Mouse (Mus musculus) MEL (cell line): ENCODE measurements around the gene Exoc6b. TPM values are rescaled to one million over a fixed set of nuclear protein-coding genes. Genes with fewer than 3 reads are reported as not detected.

ENCODE experiments used
- DNase-seq: peaks from one replicate; pipeline ENCODE4 v3.0.0; 2011; ENCODE audit warnings: low read depth, low spot score
- H3K27ac ChIP-seq: 2 replicates; pipeline ENCODE4 v1.5.1; 2012; ENCODE audit warnings: low read depth, mild to moderate bottlenecking, control low read depth, low read length, moderate library complexity; ENCODE audit not compliant: control insufficient read depth
- H3K27me3 ChIP-seq, 2 experiments: fragments of 150-350 bp in 1 of 2; sonication (generic) in 1 of 2; 2 replicates each; pipeline ENCODE4 v1.6.1; 2012; ENCODE audit warnings: low read length in 2 of 2, mild to moderate bottlenecking in 2 of 2, improper control_type of control experiment in 1 of 2, moderate library complexity in 1 of 2; ENCODE audit not compliant: insufficient read depth in 2 of 2, control insufficient read depth in 1 of 2
- H3K36me3 ChIP-seq, 2 experiments: 2 replicates each; pipeline ENCODE4 v1.6.1; 2012 to 2014; ENCODE audit warnings: low read length in 2 of 2, improper control_type of control experiment in 1 of 2, inconsistent platforms in 1 of 2, mild to moderate bottlenecking in 1 of 2; ENCODE audit not compliant: insufficient read depth in 2 of 2, control insufficient read depth in 1 of 2
- H3K4me1 ChIP-seq, 2 experiments: fragments of 150-350 bp in 1 of 2; sonication (generic) in 1 of 2; 2 replicates each; pipeline ENCODE4 v1.6.1; 2012; ENCODE audit warnings: low read length in 2 of 2, improper control_type of control experiment in 1 of 2, mild to moderate bottlenecking in 1 of 2; ENCODE audit not compliant: insufficient read depth in 2 of 2, control insufficient read depth in 1 of 2
- H3K4me3 ChIP-seq, 2 experiments: fragments of 150-350 bp in 1 of 2; sonication (generic) in 1 of 2; 2 replicates each; pipeline ENCODE4 v1.5.1; 2012; ENCODE audit warnings: low read depth in 2 of 2, low read length in 2 of 2, mild to moderate bottlenecking in 2 of 2, moderate library complexity in 2 of 2, control low read depth in 1 of 2, improper control_type of control experiment in 1 of 2; ENCODE audit not compliant: control insufficient read depth in 1 of 2, insufficient read depth in 1 of 2
- H3K79me2 ChIP-seq: 2 replicates; pipeline ENCODE4 v1.6.1; 2012; ENCODE audit warnings: mild to moderate bottlenecking, low read length, moderate library complexity; ENCODE audit not compliant: control insufficient read depth, poor library complexity, insufficient read depth
- H3K9ac ChIP-seq: 2 replicates; pipeline ENCODE4 v1.6.1; 2012; ENCODE audit warnings: low read depth, mild to moderate bottlenecking, control low read depth, low read length, moderate library complexity; ENCODE audit not compliant: control insufficient read depth, poor library complexity, severe bottlenecking
- H3K9me3 ChIP-seq: fragments of 150-350 bp; sonication (generic); replicated peaks from 2 replicates; pipeline ENCODE4 v1.6.1; 2012; ENCODE audit warnings: mild to moderate bottlenecking, low read length, improper control_type of control experiment, moderate library complexity; ENCODE audit not compliant: insufficient read depth
- BHLHE40 ChIP-seq: IDR thresholded peaks from 2 replicates; pipeline ENCODE4 v1.6.1; 2012; ENCODE audit warnings: low read depth, mild to moderate bottlenecking, inconsistent platforms, low read length, improper control_type of control experiment, borderline replicate concordance
- CHD1 ChIP-seq: IDR thresholded peaks from 2 replicates; pipeline ENCODE4 v1.6.1; 2012; ENCODE audit warnings: low read depth, mild to moderate bottlenecking, inconsistent platforms, low read length, improper control_type of control experiment
- CHD2 ChIP-seq: IDR thresholded peaks from 2 replicates; pipeline ENCODE4 v1.6.1; 2011; ENCODE audit warnings: low read length, improper control_type of control experiment
- E2F4 ChIP-seq: IDR thresholded peaks from 2 replicates; pipeline ENCODE4 v1.6.1; 2011; ENCODE audit warnings: low read depth, low read length, improper control_type of control experiment, borderline replicate concordance
- ELF1 ChIP-seq: IDR thresholded peaks from 2 replicates; pipeline ENCODE4 v1.6.1; 2014; ENCODE audit warnings: low read depth, mild to moderate bottlenecking, inconsistent platforms, low read length, improper control_type of control experiment, moderate library complexity
- EP300 ChIP-seq, 2 experiments: IDR thresholded peaks; 2 replicates each; pipeline ENCODE4 v1.6.1; 2011; ENCODE audit warnings: improper control_type of control experiment in 2 of 2, low read length in 2 of 2, low read depth in 1 of 2, mild to moderate bottlenecking in 1 of 2
- ETS1 ChIP-seq: IDR thresholded peaks from 2 replicates; pipeline ENCODE4 v1.6.1; 2012; ENCODE audit warnings: low read depth, mild to moderate bottlenecking, inconsistent platforms, low read length, improper control_type of control experiment, moderate library complexity
- MAX ChIP-seq: IDR thresholded peaks from 2 replicates; pipeline ENCODE4 v1.6.1; 2011; ENCODE audit warnings: low read length, improper control_type of control experiment
- MXI1 ChIP-seq: IDR thresholded peaks from 2 replicates; pipeline ENCODE4 v1.6.1; 2011; ENCODE audit warnings: mild to moderate bottlenecking, low read depth, low read length, improper control_type of control experiment
- MYB ChIP-seq: IDR thresholded peaks from 2 replicates; pipeline ENCODE4 v1.6.1; 2011; ENCODE audit warnings: mild to moderate bottlenecking, low read depth, low read length, improper control_type of control experiment
- MYC ChIP-seq: IDR thresholded peaks from 2 replicates; pipeline ENCODE4 v1.6.1; 2011; ENCODE audit warnings: low read depth, mild to moderate bottlenecking, low read length, improper control_type of control experiment, moderate library complexity
- NRF1 ChIP-seq: IDR thresholded peaks from 2 replicates; pipeline ENCODE4 v1.6.1; 2014; ENCODE audit warnings: low read depth, mild to moderate bottlenecking, inconsistent platforms, low read length, improper control_type of control experiment, moderate library complexity; ENCODE audit not compliant: poor library complexity, insufficient read depth, severe bottlenecking
- POLR2A ChIP-seq, 2 experiments: IDR thresholded peaks; 2 replicates each; pipeline ENCODE4 v1.6.1; 2011 to 2012; ENCODE audit warnings: low read length in 2 of 2, mild to moderate bottlenecking in 2 of 2, control low read depth in 1 of 2, improper control_type of control experiment in 1 of 2, low read depth in 1 of 2, moderate library complexity in 1 of 2; ENCODE audit not compliant: control insufficient read depth in 1 of 2, insufficient read depth in 1 of 2, poor library complexity in 1 of 2
- SIN3A ChIP-seq: IDR thresholded peaks from 2 replicates; pipeline ENCODE4 v1.6.1; 2012; ENCODE audit warnings: low read length, improper control_type of control experiment, inconsistent platforms
- UBTF ChIP-seq: IDR thresholded peaks from 2 replicates; pipeline ENCODE4 v1.6.1; 2012; ENCODE audit warnings: low read depth, mild to moderate bottlenecking, inconsistent platforms, low read length, improper control_type of control experiment, moderate library complexity, borderline replicate concordance; ENCODE audit not compliant: insufficient read depth
- polyA plus RNA-seq, 2 experiments: library from polyadenylated mRNA; stranded (reverse) in 1 of 2; unstranded in 1 of 2; fragments of >175 nt in 1 of 2; fragments of >200 nt in 1 of 2; gene quantifications; 2 replicates each; pipeline versions ENCODE4 v1.2.1 to v1.2.4; 2012; ENCODE audit warnings: low replicate concordance in 2 of 2, low read depth in 1 of 2; ENCODE audit not compliant: insufficient read length in 2 of 2, insufficient read depth in 1 of 2, missing spikeins in 1 of 2
- total RNA-seq: library from RNA; depleted of rRNA; stranded (reverse); fragments of 300-350 nt; gene quantifications from 2 replicates; pipeline ENCODE4 v1.2.3, GENCODE M21; 2012

The Exoc6b gene
- total and polyA plus RNA-seq, 3 experiments = 3.4 to 6.5 TPM; not detected in 1

- Histone ChIP-seq H3K4me3 (no peak overlapping the region), H3K27me3 (no peaks in the 10 kb centered on the region), H3K79me2 (no peaks in the 10 kb centered on the region), H3K4me1 (no peaks in the 10 kb centered on the region), H3K9me3 (no peaks in the 10 kb centered on the region)
- TF ChIP-seq SIN3A = no peak
- TF ChIP-seq, all 39 proteins: peak for 0
- Histone ChIP-seq H3K36me3 (no peaks in the 10 kb centered on the region), H3K27ac (no peak overlapping the region), H3K9ac (no peak overlapping the region)
- no peak for DNase-seq
Observed at GRCm38 (mm10) chr6:84586551-84587200, 482.6 kb downstream of the Exoc6b start.

- no peaks in the 10 kb centered on the region for H3K27me3 ChIP-seq
- H3K4me3 ChIP-seq = no peak overlapping the region
- TF ChIP-seq MYC (no peak), EP300 (IDR thresholded peaks at IDR 0.05; ENCODE audit: low read depth in 1 of 2, low read length in 2 of 2) (no peak), POLR2A (IDR thresholded peaks at IDR 0.05; ENCODE audit: control insufficient read depth in 1 of 2, insufficient read depth in 1 of 2, low read depth in 1 of 2, low read length in 2 of 2, poor library complexity in 1 of 2) (no peak), ELF1 (no peak), UBTF (no peak), CHD2 (no peak), E2F4 (no peak), NRF1 (no peak), CHD1 (no peak), MXI1 (no peak), MAX (no peak), ETS1 (no peak), MYB (no peak), BHLHE40 (no peak)
Observed at GRCm38 (mm10) chr6:84585686-84586300, 483.5 kb downstream of the Exoc6b start.

More at GRCm38 (mm10) chr6:84585686-84586300, 483.5 kb downstream of the Exoc6b start:
- H3K9me3 ChIP-seq = no peaks in the 10 kb centered on the region
- H3K79me2 ChIP-seq = no peaks in the 10 kb centered on the region
- no peaks in the 10 kb centered on the region for H3K36me3 ChIP-seq
- no peak for DNase-seq
- no peaks in the 10 kb centered on the region for H3K4me1 ChIP-seq
- H3K27ac ChIP-seq = no peak overlapping the region
- H3K9ac ChIP-seq = no peak overlapping the region
